Mouse (Mus musculus): ENCODE data around the gene Ofcc1.

DNA sequence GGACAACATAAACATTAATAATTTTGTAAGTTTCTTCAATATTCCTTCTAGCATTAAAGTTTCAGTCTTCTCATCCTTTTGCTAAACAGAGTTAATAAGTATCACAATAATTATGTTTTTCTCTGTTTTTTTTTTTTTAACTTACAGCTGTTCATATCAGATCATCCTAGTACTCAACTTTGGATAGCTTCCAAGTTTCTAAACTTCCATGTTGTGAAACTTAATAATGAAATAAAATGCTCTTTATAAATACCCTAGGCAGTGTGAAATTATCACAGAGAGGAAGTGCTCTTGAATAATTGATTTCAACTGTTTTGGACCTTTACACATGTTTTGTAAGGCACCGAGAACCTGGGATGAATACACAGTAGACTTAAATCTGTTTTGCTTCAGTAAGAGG lies 291.2 kb downstream of the Ofcc1 start:
- no peak for TF ChIP-seq CTCF (IDR thresholded peaks at IDR 0.05; ENCODE audit: borderline replicate concordance, extremely low read depth, insufficient read depth, insufficient read length)
- TF ChIP-seq POLR2A (IDR thresholded peaks at IDR 0.05; ENCODE audit: borderline replicate concordance, extremely low read depth, insufficient read depth, insufficient read length, poor library complexity, severe bottlenecking) = no peak
